Mouse (Mus musculus): Measurements from ENCODE around the gene Rnpc3. TPM values are rescaled to one million over a fixed set of nuclear protein-coding genes. Genes with fewer than 3 reads are reported as not detected.
"Not testable (repeated sequence)": the region's sequence is repeated elsewhere in the genome, so short reads cannot be mapped to it uniquely, and the experiment has no call there.

Rnpc3 gene
- polyA plus RNA-seq (2015; fragmentation: Nextera tagmentation; extraction: Ambion mirVana) = 49.4 and 50.9 TPM in 2 replicates

- ATAC-seq (ENCODE audit: low read depth) = peak; percentile 98
- Histone ChIP-seq H3K9me3 (no peaks in the 10 kb centered on the region), H3K27ac (replicated peaks) (peak within 1 kb of the TSS; percentile 100), H3K4me2 (peak within 1 kb of the TSS; percentile 63), H3K9ac (peak within 1 kb of the TSS; percentile 93), H3K4me1 (replicated peaks) (peaks cover 13% of the 10 kb centered on the region), H3K4me3 (peak within 1 kb of the TSS; percentile 75), H3K27me3 (no peaks in the 10 kb centered on the region), H3K36me3 (peaks cover 7% of the 10 kb centered on the region; the same call in 1 of the 2 replicates)
- under 1% methylated on average over 70 of the region's 70 CpGs for WGBS
These were observed at the start of gene Rnpc3 for GRCm38 (mm10) chr3:113629606-113630359. Gene Rnpc3 (minus strand): TSS chr3:113630149.

- H3K36me3 ChIP-seq = no peaks in the 10 kb centered on the region
- H3K27me3 ChIP-seq = no peaks in the 10 kb centered on the region
- H3K4me3 ChIP-seq = no peak overlapping the region
- no peak overlapping the region for H3K4me2 ChIP-seq
- no peak overlapping the region for H3K9ac ChIP-seq
- H3K9me3 ChIP-seq = no peaks in the 10 kb centered on the region
- 64% methylated on average over 2 of the region's 2 CpGs for WGBS
- ATAC-seq (ENCODE audit: low read depth) = peak; percentile 63; the same call in 1 of the 2 replicates
- H3K27ac ChIP-seq (replicated peaks) = no peak overlapping the region
- no peaks in the 10 kb centered on the region for H3K4me1 ChIP-seq (replicated peaks)
These were observed 27.0 kb upstream of the Rnpc3 start for GRCm38 (mm10) chr3:113656940-113657339.

- Histone ChIP-seq H3K27ac (replicated peaks) (no peak overlapping the region), H3K27me3 (no peaks in the 10 kb centered on the region), H3K9ac (no peak overlapping the region), H3K36me3 (no peaks in the 10 kb centered on the region), H3K4me1 (replicated peaks) (no peaks in the 10 kb centered on the region), H3K4me2 (no peak overlapping the region), H3K4me3 (no peak overlapping the region), H3K9me3 (no peaks in the 10 kb centered on the region)
- WGBS = 80% methylated on average over 3 of the region's 3 CpGs
- ATAC-seq (ENCODE audit: low read depth) = no peak
These were observed 24.4 kb upstream of the Rnpc3 start for GRCm38 (mm10) chr3:113654335-113654734.

- H3K27me3 ChIP-seq; H3K27ac ChIP-seq (replicated peaks); H3K4me1 ChIP-seq (replicated peaks); H3K9ac ChIP-seq; ATAC-seq (ENCODE audit: low read depth); H3K9me3 ChIP-seq; H3K4me2 ChIP-seq; H3K4me3 ChIP-seq; H3K36me3 ChIP-seq: not testable (repeated sequence)
- 48% methylated on average over 3 of the region's 3 CpGs for WGBS
These were observed 21.4 kb upstream of the Rnpc3 start for GRCm38 (mm10) chr3:113651386-113651785.

- H3K36me3 ChIP-seq = no peaks in the 10 kb centered on the region
- H3K27me3 ChIP-seq = no peaks in the 10 kb centered on the region
- H3K4me3 ChIP-seq = no peak overlapping the region
- no peaks in the 10 kb centered on the region for H3K9me3 ChIP-seq
- no peak overlapping the region for H3K27ac ChIP-seq (replicated peaks)
- no peak overlapping the region for H3K9ac ChIP-seq
- no peaks in the 10 kb centered on the region for H3K4me1 ChIP-seq (replicated peaks)
- ATAC-seq (ENCODE audit: low read depth) = no peak
- no peak overlapping the region for H3K4me2 ChIP-seq
- WGBS = 91% methylated on average over 1 of the region's 1 CpGs
These were observed 9.6 kb upstream of the Rnpc3 start for GRCm38 (mm10) chr3:113639545-113639944.

GRCm38 (mm10) chr3:113634220-113634619 lies 4.3 kb upstream of the Rnpc3 start:
- Histone ChIP-seq H3K27me3 (no peaks in the 10 kb centered on the region), H3K9ac (no peak overlapping the region), H3K27ac (replicated peaks) (no peak overlapping the region), H3K4me1 (replicated peaks) (peaks cover 7% of the 10 kb centered on the region), H3K9me3 (no peaks in the 10 kb centered on the region), H3K4me2 (no peak overlapping the region), H3K36me3 (no peaks in the 10 kb centered on the region), H3K4me3 (no peak overlapping the region)
- ATAC-seq (ENCODE audit: low read depth) = no peak

- no peaks in the 10 kb centered on the region for H3K27me3 ChIP-seq
- peaks cover 13% of the 10 kb centered on the region for H3K4me1 ChIP-seq (replicated peaks)
- H3K4me3 ChIP-seq = no peak overlapping the region
- H3K36me3 ChIP-seq = peaks cover 3% of the 10 kb centered on the region; the same call in 1 of the 2 replicates
- no peak for ATAC-seq (ENCODE audit: low read depth)
- no peak overlapping the region for H3K27ac ChIP-seq (replicated peaks)
- H3K4me2 ChIP-seq = no peak overlapping the region; the same call in 1 of the 2 replicates
- H3K9me3 ChIP-seq = no peaks in the 10 kb centered on the region
- no peak overlapping the region for H3K9ac ChIP-seq
These were observed 1.7 kb upstream of the Rnpc3 start for GRCm38 (mm10) chr3:113631611-113632010.

GRCm38 (mm10) chr3:113630564-113630963 lies 615 bp upstream of the Rnpc3 start:
- Histone ChIP-seq H3K9me3 (no peaks in the 10 kb centered on the region), H3K4me2 (peak overlapping the region; percentile 63), H3K27ac (replicated peaks) (peak overlapping the region; percentile 100), H3K27me3 (no peaks in the 10 kb centered on the region), H3K9ac (peak overlapping the region; percentile 93), H3K4me1 (replicated peaks) (peaks cover 13% of the 10 kb centered on the region), H3K4me3 (peak overlapping the region; percentile 75), H3K36me3 (peaks cover 6% of the 10 kb centered on the region; the same call in 1 of the 2 replicates)
- ATAC-seq (ENCODE audit: low read depth) = peak; percentile 8; the same call in 1 of the 2 replicates
- WGBS = 17% methylated on average over 13 of the region's 13 CpGs

GRCm38 (mm10) chr3:113606599-113606998 lies 23.4 kb downstream of the Rnpc3 start, which contains the start of gene Amy1:
Gene Amy1 (minus strand): TSS chr3:113606699.
- H3K4me3 ChIP-seq = no peak within 1 kb of the TSS
- no peaks in the 10 kb centered on the region for H3K4me1 ChIP-seq (replicated peaks)
- H3K27me3 ChIP-seq = no peaks in the 10 kb centered on the region
- H3K36me3 ChIP-seq = peaks cover 39% of the 10 kb centered on the region
- H3K9me3 ChIP-seq = no peaks in the 10 kb centered on the region
- no peak within 1 kb of the TSS for H3K27ac ChIP-seq (replicated peaks)
- no peak for ATAC-seq (ENCODE audit: low read depth)
- H3K9ac ChIP-seq = no peak within 1 kb of the TSS
- 87% methylated on average over 2 of the region's 2 CpGs for WGBS
- no peak within 1 kb of the TSS for H3K4me2 ChIP-seq

- ATAC-seq (ENCODE audit: low read depth) = no peak
- Histone ChIP-seq H3K27me3 (no peaks in the 10 kb centered on the region), H3K4me1 (replicated peaks) (no peaks in the 10 kb centered on the region), H3K9me3 (no peaks in the 10 kb centered on the region), H3K27ac (replicated peaks) (no peak overlapping the region), H3K4me3 (no peak overlapping the region), H3K36me3 (peaks cover 15% of the 10 kb centered on the region), H3K4me2 (no peak overlapping the region), H3K9ac (no peak overlapping the region)
- WGBS = 57% methylated on average over 1 of the region's 1 CpGs
These were observed 39.1 kb downstream of the Rnpc3 start for GRCm38 (mm10) chr3:113590844-113591243.

GRCm38 (mm10) chr3:113574578-113574977 lies 55.4 kb downstream of the Rnpc3 start:
- Histone ChIP-seq H3K27me3 (no peaks in the 10 kb centered on the region), H3K27ac (replicated peaks) (no peak overlapping the region), H3K9ac (no peak overlapping the region), H3K36me3 (no peaks in the 10 kb centered on the region), H3K9me3 (no peaks in the 10 kb centered on the region), H3K4me1 (replicated peaks) (no peaks in the 10 kb centered on the region), H3K4me3 (no peak overlapping the region), H3K4me2 (no peak overlapping the region)
- ATAC-seq (ENCODE audit: low read depth) = no peak
- 77% methylated on average over 4 of the region's 4 CpGs for WGBS

GRCm38 (mm10) chr3:113574138-113574537 lies 55.8 kb downstream of the Rnpc3 start:
- no peaks in the 10 kb centered on the region for H3K27me3 ChIP-seq
- 82% methylated on average over 2 of the region's 2 CpGs for WGBS
- no peak for ATAC-seq (ENCODE audit: low read depth)
- no peak overlapping the region for H3K27ac ChIP-seq (replicated peaks)
- no peaks in the 10 kb centered on the region for H3K36me3 ChIP-seq
- no peaks in the 10 kb centered on the region for H3K9me3 ChIP-seq
- H3K9ac ChIP-seq = no peak overlapping the region
- no peaks in the 10 kb centered on the region for H3K4me1 ChIP-seq (replicated peaks)
- no peak overlapping the region for H3K4me3 ChIP-seq
- H3K4me2 ChIP-seq = no peak overlapping the region

GRCm38 (mm10) chr3:113572158-113572557 lies 57.8 kb downstream of the Rnpc3 start:
- Histone ChIP-seq H3K27ac (replicated peaks) (no peak overlapping the region), H3K4me3 (no peak overlapping the region), H3K27me3 (no peaks in the 10 kb centered on the region), H3K9me3 (no peaks in the 10 kb centered on the region; the same call in 1 of the 2 replicates), H3K4me1 (replicated peaks) (no peaks in the 10 kb centered on the region), H3K4me2 (no peak overlapping the region), H3K36me3 (no peaks in the 10 kb centered on the region), H3K9ac (no peak overlapping the region)
- WGBS = 91% methylated on average over 3 of the region's 3 CpGs
- no peak for ATAC-seq (ENCODE audit: low read depth)

All from neural tube, embryonic 13.5 days (tissue).